Mouse (Mus musculus) heart, adult 2 months (tissue): ENCODE results near the gene Mturn. TPM values are rescaled to one million over a fixed set of nuclear protein-coding genes. Genes with fewer than 3 reads are reported as not detected.

Source experiments
- DNase-seq, 2 experiments: peaks; one replicate each; pipeline ENCODE4 v3.0.0; 2021
- H3K27ac ChIP-seq: fragments of 200-600 bp; 2 replicates; pipeline ENCODE4 v1.8.1; 2022
- H3K27me3 ChIP-seq: fragments of 200-500 bp; 2 replicates; pipeline ENCODE4 v1.6.1; 2012; ENCODE audit warnings: mild to moderate bottlenecking, low read length, inconsistent platforms, mixed read lengths; ENCODE audit not compliant: control insufficient read depth, insufficient read depth
- H3K36me3 ChIP-seq: fragments of 200-500 bp; 2 replicates; pipeline ENCODE4 v1.6.1; 2012; ENCODE audit warnings: low read length, inconsistent platforms; ENCODE audit not compliant: control insufficient read depth, insufficient read depth
- H3K4me1 ChIP-seq: fragments of 200-500 bp; 2 replicates; pipeline ENCODE4 v1.6.1; 2011; ENCODE audit warnings: low read length; ENCODE audit not compliant: control insufficient read depth, insufficient read depth
- H3K4me3 ChIP-seq: fragments of 200-600 bp; 2 replicates; pipeline ENCODE4 v1.8.1; 2022
- H3K79me2 ChIP-seq: fragments of 200-500 bp; replicated peaks from 2 replicates; pipeline ENCODE4 v1.6.1; 2012; ENCODE audit warnings: mild to moderate bottlenecking, inconsistent platforms, low read length, moderate library complexity, mixed read lengths; ENCODE audit not compliant: control insufficient read depth, insufficient read depth
- H3K9ac ChIP-seq: fragments of 200-500 bp; 2 replicates; pipeline ENCODE4 v1.6.1; 2012; ENCODE audit warnings: low read depth, mild to moderate bottlenecking, control low read depth, inconsistent platforms, low read length, mixed read lengths
- CTCF ChIP-seq: fragments of 200-600 bp; IDR thresholded peaks from 2 replicates; pipeline ENCODE4 v1.8.1; 2022; ENCODE audit warnings: antibody characterized with exemption, mild to moderate bottlenecking, moderate library complexity
- EP300 ChIP-seq: fragments of 200-500 bp; IDR thresholded peaks from 2 replicates; pipeline ENCODE4 v1.6.1; 2011; ENCODE audit warnings: low read depth, low read length, control low read depth; ENCODE audit not compliant: insufficient read depth
- POLR2A ChIP-seq: fragments of 200-500 bp; IDR thresholded peaks from 2 replicates; pipeline ENCODE4 v1.6.1; 2011; ENCODE audit warnings: mild to moderate bottlenecking, low read depth, low read length, control low read depth; ENCODE audit not compliant: insufficient read depth
- WGBS: fragments of 180-500 bp; shearing (Covaris S2); methylation state at CpG from one replicate; pipeline ENCODE4 v1.1.7; 2018; 5-methylcytosine and 5-hydroxymethylcytosine counted together
- intact Hi-C: fragments of 180-260 bp; cut with DNase I; formaldehyde crosslinking; loops from one replicate; pipeline ENCODE4 v1.15.1; 2025
- long read RNA-seq: library from polyadenylated mRNA; stranded (forward); transcript quantifications from one replicate; pipeline ENCODE4 v2.0.0, GENCODE M21; 2021
- polyA plus RNA-seq: library from polyadenylated mRNA; depleted of rRNA; stranded (reverse); fragments of >200 nt; gene quantifications from 2 replicates; pipeline ENCODE4 v1.2.3, GENCODE M21; 2012; rRNA removed
- total RNA-seq, 2 experiments: library from RNA; stranded (reverse); gene quantifications; 2 replicates each; pipeline ENCODE4 v1.2.3; 2021

The Mturn gene
- 10 to 100 TPM; 11.0 to 16.3 TPM for total RNA-seq
- 5.4 and 8.8 TPM in 2 replicates for polyA plus RNA-seq
- long read RNA-seq, full-length matches to known transcripts = 13 of 20 reads
- long read RNA-seq, partial matches to known transcripts = 0 of 20 reads
- long read RNA-seq, other reads (novel, unspliced or antisense) = 7 of 20 reads

GRCm38 (mm10) chr6:54680891-54681745 lies at the start of gene Mturn:
Mturn (plus strand) TSS chr6:54681624.
- H3K4me3 ChIP-seq = peak within 1 kb of the TSS; percentile 93
- TF ChIP-seq EP300 = no peak; the same call in 1 of the 2 replicates
- TF ChIP-seq POLR2A = no peak; the same call in 1 of the 2 replicates
- no peak for TF ChIP-seq CTCF
- intact Hi-C loops = loop anchor here (2.0 kb wide), 2 partner anchors 24 to 88 kb away; no protein-coding TSS in a partner anchor
- DNase-seq = peak; percentile 99 to 100
- WGBS = 3% methylated on average over 48 of the region's 48 CpGs
- peak within 1 kb of the TSS; percentile 83 for H3K9ac ChIP-seq
- no peaks in the 10 kb centered on the region for H3K36me3 ChIP-seq
- peaks cover 3% of the 10 kb centered on the region for H3K4me1 ChIP-seq
- H3K79me2 ChIP-seq = no peaks in the 10 kb centered on the region
- no peaks in the 10 kb centered on the region for H3K27me3 ChIP-seq
- peak within 1 kb of the TSS; percentile 88 for H3K27ac ChIP-seq

DNA sequence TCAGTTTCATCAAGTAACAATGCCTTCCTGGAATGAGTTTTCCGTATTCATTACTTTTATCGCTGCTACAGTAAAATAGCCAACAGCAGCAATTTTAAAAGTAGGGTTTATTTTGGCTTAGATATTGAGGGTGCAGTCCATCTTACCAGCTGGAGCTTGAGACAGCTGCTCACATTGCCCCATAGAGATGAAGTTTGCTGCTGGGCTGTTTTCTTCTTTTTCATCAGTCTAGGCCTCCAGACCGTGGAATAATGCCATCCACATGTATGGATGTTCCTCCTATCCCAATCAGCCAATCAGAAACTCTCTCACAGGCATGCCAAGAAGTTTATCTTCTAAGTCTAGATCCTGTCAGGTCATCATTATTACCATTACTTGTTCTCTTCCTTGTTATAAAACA lies 41.5 kb upstream of the Mturn start:
- Histone ChIP-seq H3K9ac (no peak overlapping the region), H3K36me3 (peaks cover 2% of the 10 kb centered on the region; the same call in 1 of the 2 replicates), H3K79me2 (no peaks in the 10 kb centered on the region), H3K4me1 (no peaks in the 10 kb centered on the region), H3K27ac (no peak overlapping the region), H3K27me3 (no peaks in the 10 kb centered on the region), H3K4me3 (no peak overlapping the region)
- intact Hi-C loops = no loop called here
- TF ChIP-seq CTCF (no peak), EP300 (no peak), POLR2A (no peak)
- DNase-seq = no peak
- WGBS = 82% methylated on average over 3 of the region's 3 CpGs

- H3K27ac ChIP-seq = no peak overlapping the region
- no peaks in the 10 kb centered on the region for H3K79me2 ChIP-seq
- H3K36me3 ChIP-seq = peaks cover 2% of the 10 kb centered on the region; the same call in 1 of the 2 replicates
- H3K4me1 ChIP-seq = no peaks in the 10 kb centered on the region
- no peak overlapping the region for H3K9ac ChIP-seq
- H3K4me3 ChIP-seq = no peak overlapping the region
- intact Hi-C loops = no loop called here
- TF ChIP-seq POLR2A = no peak
- no peak for TF ChIP-seq EP300
- TF ChIP-seq CTCF = no peak
- no peaks in the 10 kb centered on the region for H3K27me3 ChIP-seq
- 95% methylated on average over 2 of the region's 2 CpGs for WGBS
- DNase-seq = no peak
Measured at GRCm38 (mm10) chr6:54641953-54642352, 39.5 kb upstream of the Mturn start.

DNA sequence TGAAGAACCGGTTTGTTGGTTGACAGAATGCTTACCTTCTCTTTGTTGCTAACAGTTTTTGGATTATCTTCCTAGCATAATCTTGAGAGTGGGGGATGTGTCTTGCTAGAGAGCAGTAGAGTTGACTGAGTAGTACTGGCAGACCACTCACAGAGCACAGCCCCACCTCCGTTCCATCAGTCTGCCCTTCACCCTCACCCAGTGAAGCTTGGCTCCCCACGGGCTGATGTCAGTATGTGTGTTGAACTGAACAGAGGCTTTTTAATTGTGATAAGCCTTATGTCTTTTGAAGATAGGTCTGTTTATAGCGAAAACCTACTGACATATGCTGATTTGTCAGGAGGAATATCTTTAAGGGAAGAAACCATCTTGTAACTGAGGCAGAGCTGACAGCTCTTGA lies 38.2 kb upstream of the Mturn start:
- Histone ChIP-seq H3K27me3 (no peaks in the 10 kb centered on the region), H3K79me2 (no peaks in the 10 kb centered on the region), H3K9ac (no peak overlapping the region), H3K27ac (no peak overlapping the region), H3K4me3 (no peak overlapping the region), H3K36me3 (peaks cover 2% of the 10 kb centered on the region; the same call in 1 of the 2 replicates), H3K4me1 (no peaks in the 10 kb centered on the region)
- intact Hi-C loops = no loop called here
- WGBS = 84% methylated on average over 4 of the region's 4 CpGs
- DNase-seq = no peak
- TF ChIP-seq POLR2A = no peak
- TF ChIP-seq CTCF = no peak
- TF ChIP-seq EP300 = no peak

DNA sequence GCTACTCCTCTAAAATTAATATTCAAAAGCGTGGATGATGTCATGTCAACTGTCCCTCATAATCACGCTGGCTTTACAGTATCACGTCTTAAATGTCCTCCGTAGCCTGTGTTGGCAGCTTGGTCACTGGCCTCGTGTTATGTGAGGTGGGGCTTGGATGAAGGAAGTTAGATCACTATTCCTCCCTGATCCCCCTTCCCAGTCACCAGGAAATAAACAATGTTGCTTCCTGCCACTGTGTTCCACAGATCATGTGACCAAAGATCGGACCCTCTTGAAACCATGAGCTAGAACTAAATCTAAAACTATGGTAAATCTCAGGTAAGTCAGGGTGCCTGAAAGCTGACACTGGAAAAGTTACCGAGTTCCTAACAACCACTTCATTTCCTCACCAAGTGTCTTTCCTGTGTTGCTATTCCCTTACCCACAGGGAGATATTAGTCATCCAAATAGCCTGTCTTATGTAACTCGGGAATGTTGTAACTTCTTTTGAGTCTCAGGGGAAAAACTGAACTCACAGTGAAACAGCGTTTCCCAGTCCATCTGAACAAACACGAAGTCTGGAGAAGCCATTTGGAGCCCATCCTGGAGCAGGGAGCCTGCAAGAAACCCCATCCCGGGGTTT lies 25.8 kb upstream of the Mturn start:
- intact Hi-C loops = loop anchor here (2.0 kb wide), 1 partner anchor 25 kb away; the partner anchor contains the start of gene Mturn
- TF ChIP-seq POLR2A (0 out of 2 replicates have a peak, but pooled peaks have one; percentile 42), CTCF (no peak)
- 0 out of 2 replicates have a peak overlapping the region, but pooled peaks have one; percentile 13 for H3K4me3 ChIP-seq
- no peaks in the 10 kb centered on the region for H3K79me2 ChIP-seq
- DNase-seq = peak; percentile 26 to 38
- WGBS = 46% methylated on average over 11 of the region's 11 CpGs
- no peaks in the 10 kb centered on the region for H3K36me3 ChIP-seq
- H3K4me1 ChIP-seq = peaks cover 6% of the 10 kb centered on the region
- H3K9ac ChIP-seq = no peak overlapping the region
- H3K27ac ChIP-seq = peak overlapping the region; percentile 71
- no peaks in the 10 kb centered on the region for H3K27me3 ChIP-seq

GRCm38 (mm10) chr6:54657861-54658260 lies 23.6 kb upstream of the Mturn start:
- Histone ChIP-seq H3K36me3 (no peaks in the 10 kb centered on the region), H3K4me1 (peaks cover 6% of the 10 kb centered on the region), H3K4me3 (no peak overlapping the region), H3K27ac (no peak overlapping the region), H3K79me2 (no peaks in the 10 kb centered on the region), H3K9ac (no peak overlapping the region), H3K27me3 (no peaks in the 10 kb centered on the region)
- TF ChIP-seq POLR2A (no peak), EP300 (no peak), CTCF (no peak)
- intact Hi-C loops = loop anchor here (2.0 kb wide), 1 partner anchor 23 kb away; the partner anchor contains the start of gene Mturn
- no peak for DNase-seq
- 90% methylated on average over 6 of the region's 6 CpGs for WGBS
